Mouse (Mus musculus): ENCODE data around the gene Ints6. TPM values are rescaled to one million over a fixed set of nuclear protein-coding genes. Genes with fewer than 3 reads are reported as not detected.

The Ints6 gene
- 54.0 TPM for polyA plus RNA-seq (2014; fragmentation: Illumina TruSeq; extraction: RNeasy Lipid Tissue Mini Kit (QIAGEN cat#74804); ENCODE audit: low replicate concordance)

GRCm38 (mm10) chr14:62761036-62761881 lies at the start of gene Ints6:
TSS of gene Ints6 (minus strand) at chr14:62761169.

GRCm38 (mm10) chr14:62663367-62663766 lies 97.6 kb downstream of the Ints6 start, which contains the start of gene Serpine3:
TSS of gene Serpine3 (plus strand) at chr14:62663667.

Other genes with a start within 250 kb of the Ints6 start
- gene Fam124a, start 205.4 kb downstream of the Ints6 start, polyA plus RNA-seq (2014; fragmentation: Illumina TruSeq; extraction: RNeasy Lipid Tissue Mini Kit (QIAGEN cat#74804); ENCODE audit: low replicate concordance): 1.4 TPM
- not detected for gene Gm4131, start 194.2 kb downstream of the Ints6 start, polyA plus RNA-seq (2014; fragmentation: Illumina TruSeq; extraction: RNeasy Lipid Tissue Mini Kit (QIAGEN cat#74804); ENCODE audit: low replicate concordance)
- not detected for gene Serpine3, start 97.5 kb downstream of the Ints6 start, polyA plus RNA-seq (2014; fragmentation: Illumina TruSeq; extraction: RNeasy Lipid Tissue Mini Kit (QIAGEN cat#74804); ENCODE audit: low replicate concordance)
- gene Wdfy2, start 76.5 kb upstream of the Ints6 start, polyA plus RNA-seq (2014; fragmentation: Illumina TruSeq; extraction: RNeasy Lipid Tissue Mini Kit (QIAGEN cat#74804); ENCODE audit: low replicate concordance): 6.8 TPM
- not detected for gene Defb48, start 223.3 kb upstream of the Ints6 start, polyA plus RNA-seq (2014; fragmentation: Illumina TruSeq; extraction: RNeasy Lipid Tissue Mini Kit (QIAGEN cat#74804); ENCODE audit: low replicate concordance)
- not detected for gene Defb47, start 236.9 kb upstream of the Ints6 start, polyA plus RNA-seq (2014; fragmentation: Illumina TruSeq; extraction: RNeasy Lipid Tissue Mini Kit (QIAGEN cat#74804); ENCODE audit: low replicate concordance)

Measured in small intestine, adult 10 weeks (tissue).